Mouse (Mus musculus) retina, postnatal 7 days (tissue): ENCODE measurements around the gene Arhgap24.
"Not testable (repeated sequence)": the region's sequence is repeated elsewhere in the genome, so short reads cannot be mapped to it uniquely, and the experiment has no call there.

Experiments
- DNase-seq: peaks from one replicate; pipeline ENCODE4 v3.0.0-alpha.2; 2012; ENCODE audit warnings: low read depth, low spot score

Arhgap24 gene

DNA sequence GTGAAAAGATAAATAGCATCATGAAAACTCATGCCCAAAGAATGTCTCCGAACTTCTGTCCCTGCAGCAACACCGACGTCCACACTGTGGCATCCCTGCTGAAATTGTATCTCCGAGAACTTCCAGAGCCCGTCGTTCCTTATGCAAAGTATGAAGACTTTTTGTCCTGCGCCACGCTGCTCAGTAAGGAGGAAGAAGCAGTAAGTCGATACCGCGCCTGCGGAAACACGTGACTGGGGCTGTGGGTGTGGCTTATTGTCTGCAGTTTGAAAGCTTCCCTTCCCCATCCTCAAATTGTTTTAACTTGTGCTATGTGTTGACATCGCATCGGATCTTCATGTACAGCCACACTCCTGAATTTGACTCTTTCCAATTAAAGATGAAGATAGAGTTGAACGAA, 394.4 kb downstream of the Arhgap24 start:
- DNase-seq, result no peak

DNA sequence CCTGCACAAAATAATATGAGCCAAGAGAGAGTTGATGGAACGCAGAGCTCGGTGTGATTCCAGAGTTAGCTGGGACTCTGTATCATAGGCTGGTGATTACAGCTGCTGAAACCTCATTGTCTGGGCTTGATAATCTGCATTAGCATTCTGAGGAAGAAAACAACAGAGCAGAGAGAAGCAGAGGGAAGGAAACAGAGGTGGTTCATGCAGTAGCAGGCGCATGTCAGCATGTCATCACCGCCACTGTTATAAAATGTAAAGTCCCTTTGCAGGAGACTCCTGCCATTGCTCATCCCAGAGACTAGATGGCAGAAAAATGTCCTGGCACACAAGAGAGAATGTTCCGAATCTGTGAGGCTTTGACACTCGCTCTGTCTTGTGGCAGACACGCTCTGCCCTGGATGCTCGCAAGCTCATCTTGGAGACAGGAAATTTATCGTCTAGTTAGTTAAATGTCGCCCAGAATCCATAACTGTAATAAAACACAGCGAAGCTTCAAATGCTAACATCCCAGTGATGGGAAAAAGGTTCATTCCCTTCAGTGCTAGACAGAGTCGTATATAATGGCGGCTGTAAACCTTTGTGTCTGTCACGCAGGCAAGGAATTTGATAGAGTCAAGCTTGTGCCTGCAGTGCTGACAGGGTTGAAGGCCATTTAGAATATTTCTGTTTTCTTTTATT, 407.4 kb downstream of the Arhgap24 start:
- DNase-seq, result no peak

DNA sequence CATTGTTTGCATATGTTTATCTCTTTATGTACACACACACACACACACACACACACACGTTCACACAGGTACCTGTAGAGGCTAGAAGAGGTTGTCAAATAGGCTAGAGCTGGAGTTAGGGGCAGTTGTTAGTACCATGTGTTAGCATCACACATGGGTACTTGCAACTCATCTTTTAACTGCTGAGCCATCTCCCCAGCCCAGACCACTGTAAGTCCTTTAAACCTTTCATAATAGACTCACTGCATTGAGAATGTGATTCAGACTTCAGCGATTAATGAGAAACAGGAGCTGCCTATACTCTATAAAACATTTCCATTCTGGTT, 407.9 kb downstream of the Arhgap24 start:
- DNase-seq, result no peak

DNA sequence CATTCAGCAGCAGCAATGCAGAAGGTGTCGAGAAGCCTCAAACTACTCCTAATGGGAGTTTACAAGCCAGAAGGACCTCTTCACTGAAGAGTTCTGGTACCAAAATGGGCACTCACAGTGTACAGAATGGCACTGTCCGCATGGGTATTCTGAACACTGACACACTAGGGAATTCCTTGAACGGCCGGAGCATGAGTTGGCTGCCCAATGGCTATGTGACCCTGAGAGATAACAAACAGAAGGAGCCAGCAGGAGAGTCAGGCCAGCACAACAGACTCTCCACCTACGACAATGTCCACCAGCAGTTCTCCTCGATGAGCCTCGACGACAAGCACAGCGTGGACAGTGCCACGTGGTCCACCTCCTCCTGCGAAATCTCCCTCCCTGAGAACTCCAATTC, 411.0 kb downstream of the Arhgap24 start:
- no peak for DNase-seq

DNA sequence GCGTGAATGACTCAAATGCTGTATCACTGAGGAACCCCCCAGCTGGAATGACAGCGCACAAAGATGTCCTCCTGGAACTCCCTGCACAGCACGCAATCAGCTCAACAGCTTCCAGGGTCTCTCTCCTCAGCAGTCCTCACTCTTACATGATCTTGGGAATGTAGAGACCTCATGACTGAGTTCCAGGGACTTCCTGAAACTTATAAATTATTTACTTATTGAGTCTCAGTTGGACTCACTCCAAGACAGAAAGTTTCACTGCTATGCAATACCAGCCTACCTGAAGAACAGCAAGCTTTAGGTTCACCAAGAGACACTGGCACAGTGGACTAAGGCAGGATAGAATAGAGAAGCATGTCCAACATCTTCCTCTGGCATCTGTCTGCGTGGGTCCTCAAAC, 417.1 kb downstream of the Arhgap24 start:
- no peak for DNase-seq

DNA sequence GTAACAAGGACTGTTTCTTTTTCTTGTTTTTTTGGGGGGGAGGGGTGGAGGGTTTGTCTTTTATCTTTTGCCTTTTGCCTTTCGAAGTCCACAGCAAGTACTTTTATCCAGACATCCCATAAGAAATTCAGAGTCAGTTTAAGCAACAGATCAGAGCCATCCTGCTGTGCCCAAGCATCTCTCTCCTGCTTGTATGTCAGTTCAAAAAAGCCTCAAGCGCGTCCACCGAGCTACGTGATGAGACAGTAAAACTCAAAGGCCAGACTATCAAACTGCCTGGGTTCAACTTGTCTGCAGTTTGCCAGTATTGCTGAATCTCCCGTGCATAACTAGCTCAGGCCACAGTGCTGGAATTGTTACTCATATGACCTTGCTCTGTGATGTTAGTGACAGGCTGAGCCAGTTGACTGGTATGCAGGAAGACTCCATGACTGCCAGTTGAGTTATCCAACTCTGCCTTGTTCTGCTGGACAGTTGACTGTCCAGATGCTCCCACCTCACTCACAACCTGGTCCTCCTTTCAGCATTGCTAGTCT, 418.6 kb downstream of the Arhgap24 start:
- DNase-seq, result no peak

DNA sequence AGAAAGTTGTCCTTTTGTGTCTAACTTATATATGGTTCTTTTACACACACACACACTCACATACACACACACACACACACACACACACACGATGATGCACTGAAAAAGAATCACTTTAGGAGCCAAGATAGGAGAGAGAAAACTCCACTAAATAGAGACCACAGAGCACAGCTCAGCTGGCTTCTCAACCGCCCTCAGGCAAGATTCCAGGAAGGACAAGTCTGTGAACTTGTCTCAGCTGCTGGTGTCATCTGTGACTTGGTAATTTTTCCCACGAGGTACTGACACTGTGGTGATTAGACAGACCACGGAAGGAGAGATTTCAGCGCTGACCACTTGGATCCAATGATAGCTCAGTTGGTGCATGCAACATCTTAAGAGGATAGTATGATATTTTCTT, 420.0 kb downstream of the Arhgap24 start:
- no peak for DNase-seq

DNA sequence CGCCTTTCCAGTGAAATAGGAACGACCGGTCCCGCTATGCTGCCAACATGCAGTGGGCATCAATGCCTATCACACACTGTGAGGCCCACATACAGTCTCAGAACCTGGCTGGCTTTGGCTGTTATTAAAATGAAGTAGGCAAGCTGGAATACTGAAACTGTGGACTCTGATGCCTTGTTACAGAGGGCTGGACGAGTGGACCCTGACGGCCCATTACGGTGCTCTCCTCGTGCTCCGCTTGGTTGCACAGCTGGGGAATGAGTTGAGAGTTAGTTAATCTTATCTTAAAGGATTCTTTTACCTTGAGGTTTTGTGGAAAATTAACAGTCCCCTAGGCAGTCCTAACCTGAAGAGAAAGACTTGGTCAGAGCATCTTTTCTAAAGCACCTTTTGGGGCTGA, 422.3 kb downstream of the Arhgap24 start:
- no peak for DNase-seq

DNA sequence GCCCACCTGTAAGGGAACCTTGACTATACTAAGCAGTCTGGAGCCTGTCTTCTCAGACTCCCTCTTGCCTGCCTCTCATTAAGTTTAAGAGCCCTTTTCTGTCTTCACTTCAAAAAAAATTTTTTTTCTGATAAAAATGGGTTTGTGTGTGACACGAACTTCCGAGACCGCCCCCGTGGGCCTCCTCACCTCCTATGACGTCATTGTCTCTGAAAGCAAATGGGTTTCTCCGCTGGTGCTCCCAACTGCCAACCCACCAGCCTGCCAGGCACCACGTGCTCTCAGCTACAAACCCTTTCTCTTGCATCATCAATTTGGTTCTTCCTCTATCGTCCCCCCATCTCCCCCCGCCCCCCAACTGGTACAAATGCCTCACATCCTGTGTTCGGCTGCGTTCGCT, 422.9 kb downstream of the Arhgap24 start:
- no peak for DNase-seq

DNA sequence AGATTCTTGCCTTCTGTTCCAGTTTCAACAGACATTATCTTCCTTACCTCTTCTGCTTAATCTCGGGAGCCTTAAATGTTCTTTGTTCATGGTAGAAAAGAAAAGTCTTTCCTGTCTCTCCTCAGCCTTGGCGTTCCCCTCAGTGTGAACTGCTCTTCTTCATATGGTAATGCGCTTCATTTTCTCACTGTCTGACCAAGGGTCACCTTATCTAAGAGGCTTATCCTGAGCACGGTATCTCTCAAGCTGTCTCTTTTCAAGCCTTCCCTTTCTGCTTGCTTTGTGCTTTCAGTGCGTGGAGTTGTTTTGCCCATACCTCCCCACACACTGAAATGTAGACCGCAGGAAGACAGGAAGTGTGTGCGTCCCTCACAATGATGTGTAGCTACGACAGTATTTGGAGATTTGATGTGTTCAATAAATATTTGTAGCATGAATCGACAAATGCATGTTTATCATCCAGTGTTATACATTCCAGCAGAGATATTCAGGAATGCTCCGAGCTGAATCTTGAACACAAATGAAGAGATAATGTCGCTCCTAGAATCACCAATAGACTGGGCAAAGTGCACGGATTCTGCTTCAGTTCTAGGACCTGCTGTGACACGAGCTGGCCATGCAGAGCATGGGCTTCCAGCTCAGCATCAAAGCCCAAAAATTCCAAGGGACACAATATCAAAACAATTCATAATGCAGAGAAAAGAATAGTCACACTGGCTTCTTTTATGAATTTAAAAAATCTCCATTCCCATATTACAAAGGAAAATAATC, 424.4 kb downstream of the Arhgap24 start:
- no peak for DNase-seq

DNA sequence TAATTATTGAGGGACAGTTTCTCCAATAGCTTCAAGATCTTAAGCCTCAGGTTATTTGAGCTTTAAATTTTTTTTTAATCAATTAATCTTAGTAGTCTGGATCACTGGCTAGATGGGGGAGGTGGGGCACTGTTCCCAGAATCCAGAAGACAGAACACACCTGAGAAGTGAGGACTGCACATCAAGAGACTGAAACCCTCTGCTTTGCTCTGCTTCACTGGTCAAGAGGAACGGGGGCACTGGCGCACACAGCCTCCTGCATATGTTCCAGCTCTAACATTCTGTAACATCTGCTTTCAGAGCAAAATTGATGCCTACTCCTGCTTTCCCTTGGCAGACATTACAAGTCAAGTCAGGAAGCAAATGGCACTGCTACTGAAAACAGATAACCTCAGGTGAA, 439.0 kb downstream of the Arhgap24 start:
- no peak for DNase-seq

DNA sequence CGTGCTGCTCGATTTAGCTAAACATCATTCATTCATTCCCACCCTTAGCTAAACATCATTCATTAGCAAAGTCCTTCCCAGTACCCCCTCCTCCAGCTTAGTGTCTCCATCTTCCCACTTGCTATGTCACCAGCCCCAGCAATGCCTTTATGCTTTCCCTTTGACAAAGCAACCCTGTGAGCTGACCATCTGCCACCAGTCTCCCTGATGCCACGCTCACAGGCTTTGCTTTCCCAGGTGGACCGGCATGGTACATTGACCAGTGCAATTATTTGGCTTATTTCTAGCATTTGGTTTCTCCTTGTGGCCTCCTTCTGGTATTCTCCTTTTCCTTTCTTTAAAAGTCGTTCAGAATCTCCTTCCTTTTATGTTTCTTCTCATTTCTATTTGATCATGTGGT, 445.6 kb downstream of the Arhgap24 start:
- no peak for DNase-seq

DNA sequence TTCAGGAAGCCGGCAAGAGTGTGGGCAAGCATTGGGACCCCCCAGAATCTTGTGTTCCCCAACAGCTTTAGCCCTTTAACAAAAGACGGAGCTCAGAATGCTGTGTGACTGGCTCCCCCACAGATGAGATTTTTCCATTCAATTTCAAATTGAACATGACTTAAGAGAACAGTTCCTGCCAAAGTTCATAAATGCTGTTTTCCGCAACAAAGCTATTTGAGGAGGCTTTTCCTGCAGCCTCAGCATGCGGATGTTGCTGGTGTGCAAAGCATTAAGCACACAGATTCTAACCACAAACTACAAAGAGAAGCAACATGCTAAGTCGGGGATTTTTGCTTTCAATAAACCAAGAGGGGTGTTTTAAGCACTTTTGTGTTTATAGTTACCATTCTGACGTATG, 449.0 kb downstream of the Arhgap24 start:
- DNase-seq, result no peak

DNA sequence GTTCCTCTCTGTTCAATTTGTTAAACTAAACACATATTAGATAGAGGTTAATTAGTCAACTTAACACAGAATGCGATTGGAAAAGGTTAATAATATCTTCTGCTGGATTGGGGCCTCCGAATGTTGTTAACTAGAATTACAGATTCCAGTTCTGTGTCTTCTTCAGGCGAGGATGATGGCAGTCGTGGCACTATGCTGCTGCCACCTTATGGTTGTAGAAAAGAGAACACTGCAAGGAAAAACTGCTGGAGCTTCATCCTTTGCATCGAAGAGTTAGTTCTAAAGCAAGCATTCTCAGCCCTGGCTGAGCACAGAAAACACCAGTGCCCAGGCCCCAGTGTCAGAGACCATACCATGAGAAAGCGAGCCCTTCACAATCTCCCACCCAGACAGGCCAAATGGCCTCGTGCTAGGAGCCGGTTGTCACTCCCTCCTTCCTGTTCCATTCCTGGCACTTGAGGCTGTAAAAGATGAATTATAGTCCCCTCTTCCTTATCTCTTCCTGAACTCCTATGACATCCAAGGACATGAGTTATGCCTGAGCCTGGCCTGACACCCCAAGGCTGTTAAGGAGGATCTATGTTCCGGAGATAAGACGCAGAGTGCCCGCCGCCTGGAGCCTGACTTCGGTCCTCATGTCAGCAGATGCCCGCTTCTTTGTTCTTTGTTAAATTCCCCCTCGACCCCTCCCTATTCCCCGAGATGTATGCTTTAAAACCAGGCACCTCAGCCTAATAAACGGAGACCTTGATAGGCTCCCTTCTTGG, 462.9 kb downstream of the Arhgap24 start:
- not testable (repeated sequence) for DNase-seq

DNA sequence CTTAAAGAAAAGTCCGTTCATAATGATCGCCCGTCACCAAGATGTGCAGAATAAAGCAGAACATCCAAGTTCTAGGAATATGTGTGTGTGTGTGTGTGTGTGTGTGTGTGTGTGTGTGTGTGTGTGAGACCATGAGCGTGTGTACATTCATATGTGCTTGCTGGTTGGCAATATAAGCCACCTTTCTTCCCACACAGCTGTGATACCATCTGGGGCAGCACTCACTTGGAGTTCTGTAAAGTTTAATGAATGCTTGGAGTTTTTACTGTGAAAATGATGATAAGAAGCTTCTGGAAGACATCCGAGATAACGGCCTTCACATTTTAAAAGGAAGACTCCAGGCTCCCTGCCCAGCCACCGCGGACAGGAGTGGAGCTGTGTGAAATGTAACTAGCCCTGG, 465.4 kb downstream of the Arhgap24 start:
- DNase-seq, result no peak

DNA sequence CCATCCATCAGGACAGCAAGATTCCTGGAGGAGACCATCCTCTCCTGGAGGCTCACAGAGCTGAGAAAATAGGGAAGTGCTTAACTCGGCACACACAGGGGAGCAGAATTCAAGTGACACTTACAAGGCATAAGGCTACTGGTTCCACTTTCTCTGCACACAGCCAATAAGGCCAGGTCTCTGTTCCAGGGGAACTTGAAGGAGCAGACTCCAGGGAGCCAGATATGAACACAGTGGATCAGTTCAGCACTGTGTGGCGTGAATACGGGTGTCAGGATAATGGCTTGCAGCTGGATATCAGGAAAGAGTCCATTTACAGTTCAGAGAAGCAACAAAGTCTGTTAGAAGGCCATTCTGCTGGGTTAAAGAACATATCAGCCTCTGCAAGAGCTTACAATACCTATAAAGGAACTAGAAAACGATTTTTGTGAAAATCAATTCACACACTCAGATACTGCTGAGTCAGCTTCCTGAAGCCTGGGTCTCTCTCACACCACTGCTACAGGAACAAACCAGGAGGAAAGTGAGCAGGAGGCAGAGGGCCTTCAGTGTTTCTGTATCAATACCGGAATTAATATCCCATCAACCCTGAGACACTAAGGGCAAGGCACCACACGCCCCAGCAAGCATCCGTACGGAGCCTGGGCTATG, 466.0 kb downstream of the Arhgap24 start:
- no peak for DNase-seq
